Mouse (Mus musculus): ENCODE results near the gene Olfr1444.

The Olfr1444 gene

GRCm38 (mm10) chr19:12856983-12857382 is at the start of gene Olfr1444:
Gene Olfr1444, plus strand, starts transcription at chr19:12857283.
- DNase-seq = no peak

DNA sequence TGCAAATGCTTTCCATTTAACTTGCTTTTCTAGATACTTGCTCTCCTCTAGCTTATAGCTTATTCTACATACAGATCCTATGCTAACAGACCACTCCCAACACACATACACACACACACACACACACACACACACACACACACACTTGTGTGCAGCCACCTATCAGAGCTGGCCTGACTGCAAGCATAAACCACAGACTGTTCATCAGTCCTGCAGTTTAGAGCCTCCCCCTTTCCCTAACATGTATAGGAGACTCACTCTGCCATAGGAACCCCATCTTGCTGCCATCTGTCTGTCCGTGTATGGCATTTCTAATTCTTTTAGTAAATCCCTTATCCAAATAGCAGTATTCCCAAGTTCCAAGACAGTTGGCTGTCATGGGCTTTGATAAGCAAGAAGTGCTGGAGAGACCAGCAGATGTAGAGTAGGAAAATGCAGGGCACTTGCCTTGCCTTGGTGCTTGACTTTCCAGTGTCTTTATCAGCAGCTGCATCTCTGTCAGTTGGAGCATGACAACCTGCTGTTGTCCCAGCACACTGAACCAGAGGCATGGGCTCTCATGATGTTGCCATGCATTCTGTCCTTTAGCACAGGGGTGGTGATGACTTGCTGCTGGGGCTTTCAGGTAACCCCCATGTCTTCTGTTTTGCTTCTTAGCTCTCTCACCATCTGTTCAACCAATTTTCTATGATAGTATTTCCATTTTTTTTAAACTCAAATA is 44.3 kb upstream of the Olfr1444 start:
- DNase-seq = no peak

GRCm38 (mm10) chr19:12813883-12814282 is 43.2 kb upstream of the Olfr1444 start:
- no peak for DNase-seq

DNA sequence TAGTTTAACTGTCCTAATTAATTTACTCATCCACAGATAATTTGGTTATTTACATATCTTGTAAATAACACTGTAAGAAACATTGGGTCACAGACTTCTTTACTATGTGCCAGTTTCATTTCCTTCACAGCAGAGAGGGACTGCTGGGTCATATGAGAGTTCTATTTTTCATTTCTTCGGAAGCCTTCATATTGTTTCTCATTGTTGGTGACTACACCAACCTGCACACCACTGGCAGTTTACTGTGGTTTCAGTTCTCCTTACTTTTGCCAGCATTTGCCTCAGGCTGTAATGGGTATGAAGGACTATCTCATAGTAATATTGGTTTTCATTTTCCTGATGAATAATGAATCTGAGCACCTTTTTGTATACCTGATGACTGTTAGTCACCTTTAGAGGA is 38.6 kb upstream of the Olfr1444 start:
- no peak for DNase-seq

DNA sequence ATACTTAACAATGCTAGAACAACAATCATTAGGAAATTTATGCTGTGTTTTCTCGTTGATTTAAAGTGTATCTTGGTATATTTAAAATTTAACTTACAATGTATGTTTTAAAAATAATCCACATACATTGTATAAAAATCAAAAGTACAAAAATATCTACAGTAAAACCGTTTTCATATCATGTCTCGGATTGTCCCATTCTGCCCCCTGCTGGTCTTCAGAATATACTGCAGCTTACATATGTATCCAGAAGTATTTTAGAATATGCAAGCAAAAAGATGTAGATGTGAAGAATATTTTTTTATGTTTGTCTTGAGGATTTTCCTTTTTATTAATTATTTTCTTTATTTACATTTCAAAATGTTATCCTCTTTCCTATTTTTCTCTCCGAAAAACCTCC is 36.7 kb upstream of the Olfr1444 start:
- DNase-seq = peak; percentile 61

GRCm38 (mm10) chr19:12824549-12824948 is 32.5 kb upstream of the Olfr1444 start:
- peak; percentile 27 for DNase-seq

- no peak for DNase-seq
Measured at GRCm38 (mm10) chr19:12830823-12831430, 26.2 kb upstream of the Olfr1444 start.

- no peak for DNase-seq
Measured at GRCm38 (mm10) chr19:12831559-12831958, 25.5 kb upstream of the Olfr1444 start.

- DNase-seq = peak; percentile 50
Measured at GRCm38 (mm10) chr19:12833625-12834024, 23.5 kb upstream of the Olfr1444 start.

DNA sequence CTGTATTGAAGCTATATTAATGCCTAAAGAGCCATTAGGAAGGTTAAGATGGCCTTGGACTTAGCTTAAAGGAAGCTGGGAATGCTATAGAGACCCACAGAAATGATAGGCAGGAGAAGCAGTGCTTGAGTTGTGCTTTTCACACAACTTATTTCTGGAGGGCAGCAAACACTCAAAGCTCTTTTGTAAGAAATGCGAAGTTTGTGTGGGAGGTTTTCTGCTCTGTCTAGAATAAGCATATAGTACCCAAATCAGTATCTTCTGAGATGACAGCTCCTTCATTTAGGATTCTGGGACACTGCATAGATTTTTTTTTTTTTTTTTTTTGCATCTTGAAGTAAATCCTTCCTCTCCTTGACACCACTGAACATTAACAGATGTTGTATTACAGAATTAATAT is 18.6 kb upstream of the Olfr1444 start:
- DNase-seq = no peak

DNA sequence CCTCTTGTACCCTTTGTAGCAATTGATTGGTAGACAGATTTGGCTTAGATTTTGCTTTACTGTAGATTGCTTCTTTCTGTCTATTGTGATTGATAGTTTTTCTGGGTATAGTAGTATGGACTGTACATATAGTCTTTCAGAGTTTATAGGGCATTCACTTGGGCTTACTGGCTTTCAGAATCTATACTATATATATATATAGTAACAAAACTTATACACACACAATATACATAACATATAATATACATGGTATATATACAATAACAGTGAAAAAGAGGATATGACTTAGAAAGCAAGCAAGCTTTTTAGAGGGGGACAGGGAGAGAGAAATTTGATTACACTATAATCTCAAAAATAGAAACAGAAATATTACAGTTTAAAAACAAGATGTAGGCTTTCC is 10.7 kb upstream of the Olfr1444 start, which contains the start of gene Gm5244:
TSS of gene Gm5244 (plus strand) at position 301 of the 400 bp plus-strand sequence.
- DNase-seq = no peak

- DNase-seq = no peak
Measured at GRCm38 (mm10) chr19:12883555-12883954, 26.5 kb downstream of the Olfr1444 start, which contains the start of gene Olfr1445. Gene Olfr1445, plus strand, starts transcription at chr19:12883855.

GRCm38 (mm10) chr19:12893424-12893823 is 36.3 kb downstream of the Olfr1444 start, which contains the start of gene Olfr1446:
Gene Olfr1446, minus strand, starts transcription at chr19:12893524.
- no peak for DNase-seq

DNA sequence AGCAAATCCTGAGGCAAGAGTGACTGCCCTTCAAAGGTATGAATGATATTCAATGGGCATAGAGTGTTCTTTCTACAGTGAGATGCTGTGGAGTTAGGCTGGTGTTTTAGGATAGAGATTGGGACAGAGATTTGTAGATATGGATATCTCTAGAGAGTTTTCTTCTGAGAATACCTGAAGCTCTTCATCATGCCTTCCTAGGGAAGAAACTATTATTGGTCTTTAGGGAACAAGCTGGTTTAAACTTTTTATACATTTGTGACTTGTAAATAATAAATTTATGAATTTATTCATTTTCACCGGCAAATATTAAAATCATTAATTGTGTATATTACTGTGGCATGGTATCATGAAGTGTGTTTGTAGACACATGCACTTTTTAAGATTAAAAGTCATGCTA is 46.6 kb downstream of the Olfr1444 start, which contains the start of gene Olfr1447:
TSS of gene Olfr1447 (minus strand) at position 101 of the 400 bp plus-strand sequence.
- DNase-seq = no peak

Measured in lung, postnatal 36 days (tissue).